Mouse (Mus musculus) stomach, postnatal 0 days (tissue): ENCODE measurements around the gene Prkcq.

Source experiments
- CTCF ChIP-seq: IDR thresholded peaks from 2 replicates; pipeline ENCODE4 v1.5.1; 2016; ENCODE audit warnings: antibody characterized with exemption, low read depth, mild to moderate bottlenecking, moderate library complexity
- EP300 ChIP-seq: optimal IDR thresholded peaks from 2 replicates; pipeline ENCODE3; 2016; ENCODE audit warnings: antibody characterized with exemption

DNA sequence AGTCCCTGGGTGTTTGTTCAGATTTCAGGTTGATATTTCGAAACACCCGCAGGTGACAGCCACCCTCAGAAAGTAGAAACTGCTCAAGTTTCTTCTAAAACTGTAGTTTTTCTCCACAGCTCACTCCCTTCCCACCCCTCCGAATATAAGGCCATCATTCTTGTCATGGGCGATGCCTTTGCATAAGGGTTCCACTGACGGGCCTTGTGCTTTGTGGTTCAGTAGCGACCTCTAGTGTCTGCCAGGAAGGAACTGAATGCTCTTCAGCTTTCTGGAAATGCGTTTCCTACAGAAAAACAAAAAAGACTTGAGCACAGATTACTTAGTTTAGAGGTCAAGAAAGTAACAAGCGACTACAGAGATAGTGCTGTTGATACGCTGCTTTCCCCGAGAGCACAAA lies 148.3 kb downstream of the Prkcq start:
- TF ChIP-seq CTCF (peak; percentile 83), EP300 (no peak)
